ENCODE assay signal across 10 mouse cellular contexts in genomic region chr7:81341563-81341962, GRCm38 (mm10). TPM values are rescaled to one million over a fixed set of nuclear protein-coding genes. Genes with fewer than 3 reads are reported as not detected.
A peak's percentile ranks its signal among the peaks of the same experiment; 100 is the strongest.
DNase-seq lines count a peak whose midpoint lies in the region; ATAC-seq and TF ChIP-seq lines count a peak whose summit lies in the region.
"Had no signal": no experiment of that assay in that cellular context is flagged by ENCODE, and none has a peak within 500 bp of the region (broad histone marks: within the 10 kb centered on the region; RNA-seq: fewer than 3 reads in every experiment).

No protein-coding gene starts in this region.

- WGBS in heart, embryonic 11.5 days (ENCODE audit: insufficient replicate concordance), result 61% methylated on average over 3 of the region's 3 CpGs
- 50% methylated on average over 3 of the region's 3 CpGs for WGBS in midbrain, embryonic 13.5 days

- H3K4me3 ChIP-seq in heart, embryonic 11.5 days (ENCODE audit: low read depth, low read length), result no peak overlapping the region
- no peak overlapping the region for H3K4me3 ChIP-seq in MEL (ENCODE audit: control insufficient read depth in 1 of 2, insufficient read depth in 1 of 2, low read depth in 2 of 2, low read length in 2 of 2)
- H3K4me3 ChIP-seq in midbrain, embryonic 13.5 days (replicated peaks), result no peak overlapping the region
- H3K4me3 ChIP-seq: heart, embryonic 15.5 days; lung, embryonic 15.5 days had no signal

- H3K27me3 ChIP-seq in heart, embryonic 11.5 days (ENCODE audit: control insufficient read depth, insufficient read depth, low read length), result no peaks in the 10 kb centered on the region
- no peaks in the 10 kb centered on the region for H3K27me3 ChIP-seq in MEL (ENCODE audit: control insufficient read depth in 1 of 2, insufficient read depth in 2 of 2, low read length in 2 of 2)
- peaks cover 2% of the 10 kb centered on the region; the same call in 1 of the 2 replicates for H3K27me3 ChIP-seq in midbrain, embryonic 13.5 days
- H3K27me3 ChIP-seq: heart, embryonic 15.5 days had no signal

- TF ChIP-seq CTCF in MEL (IDR thresholded peaks at IDR 0.05 in 2 of 3, conservative IDR thresholded peaks at IDR 0.05 in 1 of 3; ENCODE audit: control insufficient read depth in 1 of 3, insufficient read depth in 1 of 3, low read depth in 2 of 3, low read length in 3 of 3, poor library complexity in 1 of 3, severe bottlenecking in 1 of 3), result peak; percentile 13 to 52 (median 39); a peak in 5 of 6 replicates

- H3K36me3 ChIP-seq in heart, embryonic 11.5 days (ENCODE audit: control insufficient read depth, insufficient read depth, low read length), result peaks cover 37% of the 10 kb centered on the region
- peaks cover 11 to 18% of the 10 kb centered on the region in 2 experiments for H3K36me3 ChIP-seq in MEL (ENCODE audit: control insufficient read depth in 1 of 2, insufficient read depth in 2 of 2, low read length in 2 of 2)
- peaks cover 59% of the 10 kb centered on the region for H3K36me3 ChIP-seq in midbrain, embryonic 13.5 days

- peaks cover 32% of the 10 kb centered on the region for H3K79me2 ChIP-seq in MEL (ENCODE audit: control insufficient read depth, insufficient read depth, low read length, poor library complexity)

- peaks cover 17% of the 10 kb centered on the region for H3K4me1 ChIP-seq in heart, embryonic 11.5 days (ENCODE audit: control insufficient read depth, insufficient read depth, low read length)
- H3K4me1 ChIP-seq in MEL (ENCODE audit: control insufficient read depth in 1 of 2, insufficient read depth in 2 of 2, low read length in 2 of 2), result peaks cover 1 to 8% of the 10 kb centered on the region in 2 experiments; a peak in 3 of 4 replicates
- H3K4me1 ChIP-seq in midbrain, embryonic 13.5 days (replicated peaks), result peaks cover 28% of the 10 kb centered on the region

- peak in 1 of 2 experiments; percentile 75; a peak in 2 of 4 replicates for TF ChIP-seq POLR2A in MEL (IDR thresholded peaks at IDR 0.05; ENCODE audit: control insufficient read depth in 1 of 2, insufficient read depth in 1 of 2, low read depth in 1 of 2, low read length in 2 of 2, poor library complexity in 1 of 2)

- no peak for TF ChIP-seq RAD21 in MEL (IDR thresholded peaks at IDR 0.05; ENCODE audit: low read depth, low read length)

- no peak overlapping the region for H3K4me2 ChIP-seq in heart, embryonic 11.5 days
- H3K4me2 ChIP-seq in midbrain, embryonic 13.5 days (replicated peaks), result no peak overlapping the region

- TF ChIP-seq EP300 in MEL (IDR thresholded peaks at IDR 0.05; ENCODE audit: low read depth in 1 of 2, low read length in 2 of 2), result no peak

- no peak overlapping the region for H3K9ac ChIP-seq in heart, embryonic 11.5 days (ENCODE audit: low read depth, low read length)
- no peak overlapping the region for H3K9ac ChIP-seq in MEL (ENCODE audit: control insufficient read depth, low read depth, low read length, poor library complexity, severe bottlenecking)
- no peak overlapping the region for H3K9ac ChIP-seq in midbrain, embryonic 13.5 days (replicated peaks)
- H3K9ac ChIP-seq: heart, embryonic 15.5 days; lung, embryonic 15.5 days had no signal

- no peak for ATAC-seq in heart, embryonic 11.5 days (replicated peaks; ENCODE audit: insufficient number of reproducible peaks, low FRiP score, low TSS enrichment)
- no peak for ATAC-seq in midbrain, embryonic 13.5 days

- peak; percentile 39 to 62 for DNase-seq in heart, postnatal 10 days
- peak; percentile 75 for DNase-seq in 416B (ENCODE audit: low read depth)
- DNase-seq in MEL (ENCODE audit: low read depth, low spot score), result peak; percentile 77
- peak; percentile 74 for DNase-seq in induced T-regulatory cell, adult 2 months (ENCODE audit: low read depth)
- DNase-seq in spleen, postnatal 10 days (ENCODE audit: low spot score in 2 of 2), result no peak
- no peak for DNase-seq in adrenal gland, adult 2 months

- H3K27ac ChIP-seq in heart, embryonic 11.5 days (ENCODE audit: low read depth, low read length), result no peak overlapping the region
- H3K27ac ChIP-seq in MEL (ENCODE audit: control insufficient read depth, low read depth, low read length), result no peak overlapping the region
- no peak overlapping the region for H3K27ac ChIP-seq in midbrain, embryonic 13.5 days
- H3K27ac ChIP-seq: heart, embryonic 15.5 days; lung, embryonic 15.5 days had no signal

- intact Hi-C loops in heart, postnatal 10 days (cut with DNase I), result loop anchor here (1.0 to 10.0 kb wide), 2 partner anchors 173 to 347 kb away; partner anchors contain the start of gene Zfp592

- H3K9me3 ChIP-seq in heart, embryonic 11.5 days (replicated peaks; ENCODE audit: control insufficient read depth, low read length), result no peaks in the 10 kb centered on the region; the same call in 1 of the 2 replicates
- H3K9me3 ChIP-seq in MEL (replicated peaks; ENCODE audit: insufficient read depth, low read length), result no peaks in the 10 kb centered on the region
- H3K9me3 ChIP-seq in midbrain, embryonic 13.5 days, result no peaks in the 10 kb centered on the region
- H3K9me3 ChIP-seq: heart, embryonic 15.5 days; lung, embryonic 15.5 days had no signal

TF ChIP-seq in MEL, 35 proteins besides CTCF, POLR2A, EP300 and RAD21:
- TF ChIP-seq NELFE (IDR thresholded peaks at IDR 0.05; ENCODE audit: low read depth, low read length), result no peak
- peak; percentile 25; the same call in 1 of the 2 replicates for TF ChIP-seq SIN3A (IDR thresholded peaks at IDR 0.05; ENCODE audit: low read length)
- TF ChIP-seq POLR2AphosphoS2 (IDR thresholded peaks at IDR 0.05; ENCODE audit: low read length), result peak; percentile 97
- TF ChIP-seq TBP (IDR thresholded peaks at IDR 0.05; ENCODE audit: low read depth, low read length), result 0 out of 2 replicates have a peak, but pooled peaks have one; percentile 13

RNA-seq across cellular contexts. Expression of gene Rps17, which starts 3.5 kb away (rescaled TPM):
- total RNA-seq in heart, postnatal 10 days (2021), result 1,000 to 10,000 TPM in 1 of 2 experiments, 100 to 1,000 TPM in 1; 997 to 1,016 TPM
- 1,053 and 1,144 TPM in 2 replicates for polyA plus RNA-seq in heart, embryonic 11.5 days (2014; fragmentation: Nextera tagmentation; extraction: Ambion mirVana)
- total RNA-seq in MEL (2012; rRNA removed), result 3,976 and 4,252 TPM in 2 replicates
- over 10,000 TPM in 1 of 2 experiments, 1,000 to 10,000 TPM in 1; 2,738 to 10,538 TPM for polyA plus RNA-seq in MEL (2012; ENCODE audit: insufficient read depth in 1 of 2, insufficient read length in 2 of 2, low read depth in 1 of 2, low replicate concordance in 2 of 2, missing spikeins in 1 of 2)
- total RNA-seq in adrenal gland, adult 2 months (2021), result 1,000 to 10,000 TPM in 1 of 2 experiments, 100 to 1,000 TPM in 1; 944 to 1,235 TPM
- 351 and 362 TPM in 2 replicates for polyA plus RNA-seq in adrenal gland, adult 2 months (2012; rRNA removed)
- 869 and 873 TPM in 2 replicates for polyA plus RNA-seq in midbrain, embryonic 13.5 days (2015; fragmentation: Nextera tagmentation; extraction: Ambion mirVana)

Comparison
In these comparisons a context has a peak if more than half of its experiments do, and no peak if none do; other contexts are left out.
1. DNase-seq: peak in heart, postnatal 10 days (2 of 2), 416B (single experiment), MEL (single experiment) and induced T-regulatory cell, adult 2 months (single experiment); none in spleen, postnatal 10 days (0 of 2) and adrenal gland, adult 2 months (single experiment).